Mouse (Mus musculus) naive thymus-derived CD4-positive, alpha-beta T cell, adult 2 months (primary cell): ENCODE measurements around the gene Cnga4.
"Not testable (repeated sequence)": the region's sequence is repeated elsewhere in the genome, so short reads cannot be mapped to it uniquely, and the experiment has no call there.

Experiments used
- DNase-seq: peaks from one replicate; pipeline ENCODE4 v3.0.0-alpha.2; 2011; ENCODE audit warnings: low read depth

Cnga4 gene

DNA sequence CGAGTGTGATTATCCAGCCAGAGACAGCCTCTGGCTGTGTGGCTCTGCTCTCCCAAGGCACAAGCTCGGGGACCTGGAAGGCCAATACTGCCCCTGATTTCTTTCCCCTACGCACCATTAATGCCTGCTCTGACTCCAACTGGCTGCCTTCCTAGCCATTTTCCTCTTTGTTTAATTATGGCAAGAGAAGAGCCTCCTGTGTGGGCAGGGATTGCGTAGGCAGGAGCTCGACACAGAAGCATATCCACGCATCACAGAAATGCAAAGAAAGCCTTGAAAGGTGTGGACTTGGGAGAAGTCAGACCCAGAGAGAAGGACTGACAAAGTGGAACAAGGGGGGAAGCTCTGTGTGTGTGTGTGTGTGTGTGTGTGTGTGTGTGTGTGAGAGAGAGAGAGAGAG, 10.0 kb downstream of the Cnga4 start:
- DNase-seq: no peak

GRCm38 (mm10) chr7:105416529-105416928, 12.2 kb downstream of the Cnga4 start:
- DNase-seq: no peak

DNA sequence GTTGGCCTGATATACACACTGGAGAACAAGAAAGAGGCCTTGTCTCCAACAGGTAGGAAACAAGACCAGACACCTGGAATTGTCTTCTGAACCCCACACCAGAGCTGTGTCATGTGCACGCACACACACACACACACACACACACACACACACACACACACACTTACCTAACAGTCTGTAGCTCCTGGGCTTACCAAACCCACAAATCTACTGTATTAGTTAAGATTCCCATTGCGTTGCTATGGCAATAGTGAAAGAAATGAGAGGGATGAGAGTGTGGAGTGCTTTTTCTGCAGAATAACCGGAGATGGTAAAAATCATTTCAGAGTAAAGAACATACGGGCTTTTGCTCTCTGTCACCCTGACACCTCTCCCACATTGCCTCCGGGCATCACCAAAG, 13.7 kb downstream of the Cnga4 start:
- no peak for DNase-seq

- no peak for DNase-seq
These were observed 16.5 kb downstream of the Cnga4 start for GRCm38 (mm10) chr7:105420903-105421302.

DNA sequence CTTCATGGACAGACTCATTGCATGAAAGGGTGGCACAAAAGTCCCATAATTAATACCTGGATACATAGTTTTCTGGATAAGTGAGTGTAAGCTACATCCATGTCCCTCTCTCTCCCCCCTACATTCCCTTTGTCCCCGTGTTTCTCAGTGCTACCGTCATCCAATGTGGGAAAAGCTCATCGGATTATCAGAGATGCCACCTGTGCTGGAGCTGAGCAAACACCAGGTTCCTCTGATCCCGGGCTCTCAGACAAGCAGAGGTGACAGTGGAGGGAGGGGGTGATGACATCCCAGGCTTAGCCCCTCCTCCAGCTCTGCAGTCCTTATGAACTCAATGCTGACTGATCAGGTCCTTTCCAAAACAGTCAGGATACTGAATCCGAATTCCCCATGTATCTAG, 20.0 kb downstream of the Cnga4 start:
- no peak for DNase-seq

DNA sequence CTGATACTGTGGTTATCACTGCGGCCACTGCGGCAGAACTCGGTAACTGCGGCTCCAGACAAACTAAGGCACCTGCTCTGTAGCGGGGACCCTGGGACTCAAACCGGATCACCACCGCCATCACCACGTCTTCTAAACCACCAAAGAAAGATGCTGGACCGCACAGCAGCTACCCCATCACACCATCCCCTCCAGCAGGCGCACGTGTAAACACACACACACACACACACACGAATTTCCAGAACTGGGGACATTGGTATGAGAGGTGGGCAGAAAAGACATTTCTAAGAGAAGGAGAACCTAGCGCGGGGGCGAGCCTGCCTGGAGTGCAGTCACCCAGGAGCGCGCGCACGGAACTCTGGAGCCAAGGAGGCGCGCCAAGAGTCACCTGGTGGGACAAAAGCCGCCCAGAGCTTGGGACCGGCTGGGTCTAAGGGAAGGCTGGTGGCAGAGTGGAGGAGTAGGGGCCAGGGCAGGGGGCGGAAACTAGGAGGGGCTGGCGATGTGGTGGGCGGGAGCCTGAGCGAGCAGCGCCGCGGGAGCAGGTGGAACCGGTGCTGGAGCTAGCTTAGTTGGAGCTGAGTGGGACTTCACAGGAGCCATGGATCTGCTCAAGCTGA, 21.2 kb downstream of the Cnga4 start, which contains the start of gene Cckbr:
Gene Cckbr, plus strand, starts transcription at position 308 of the 620 bp plus-strand sequence.
- DNase-seq: no peak

DNA sequence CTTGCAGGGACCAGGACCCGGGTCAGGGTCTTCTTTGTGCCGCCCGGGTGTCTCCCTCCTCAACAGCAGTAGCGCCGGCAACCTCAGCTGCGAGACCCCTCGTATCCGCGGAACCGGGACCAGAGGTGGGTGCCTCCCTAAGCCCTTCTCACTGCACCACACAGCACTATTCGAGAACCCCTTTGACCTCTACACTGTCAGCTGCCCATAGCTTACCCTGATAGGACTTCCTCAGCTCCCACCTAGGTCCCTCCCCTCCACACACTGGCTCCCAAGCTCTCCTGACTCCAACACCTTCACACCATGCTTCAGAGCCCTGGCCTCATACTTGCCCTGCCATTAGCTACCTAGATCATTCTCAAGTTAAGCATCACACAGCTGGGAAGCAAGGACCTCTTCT, 21.7 kb downstream of the Cnga4 start:
- DNase-seq: no peak

DNA sequence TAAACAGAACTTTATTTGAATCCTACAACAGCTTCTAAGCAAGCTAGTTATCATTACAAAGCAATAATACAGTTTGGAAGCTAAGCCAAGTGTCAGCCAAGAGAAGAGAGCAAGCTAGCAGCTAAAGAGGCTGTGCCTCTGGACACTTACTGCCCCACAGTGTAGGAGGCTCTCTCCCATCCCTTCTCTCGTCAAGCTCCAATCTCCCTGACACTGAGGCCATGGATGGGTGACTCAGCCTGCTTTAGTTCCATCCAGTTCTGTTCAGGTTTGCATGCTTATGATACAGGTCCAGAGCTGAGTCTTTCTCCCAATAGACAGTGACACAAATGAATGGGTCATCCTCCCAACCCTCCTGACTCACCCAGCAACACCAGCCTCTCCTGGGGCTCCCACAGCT, 27.7 kb downstream of the Cnga4 start:
- DNase-seq: no peak

DNA sequence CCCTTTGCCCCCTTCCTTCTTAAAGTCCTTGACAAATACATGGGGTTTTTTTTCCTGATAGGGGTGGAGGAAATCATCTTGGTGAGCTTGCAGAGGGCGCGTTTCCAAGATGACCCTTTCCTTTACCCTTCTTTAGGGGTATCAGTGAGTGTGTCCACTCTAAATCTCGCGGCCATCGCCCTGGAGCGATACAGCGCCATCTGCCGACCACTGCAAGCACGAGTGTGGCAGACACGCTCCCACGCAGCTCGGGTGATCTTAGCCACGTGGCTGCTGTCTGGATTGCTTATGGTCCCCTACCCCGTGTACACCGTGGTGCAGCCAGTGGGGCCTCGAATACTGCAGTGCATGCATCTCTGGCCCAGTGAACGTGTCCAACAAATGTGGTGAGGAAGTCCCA, 29.5 kb downstream of the Cnga4 start:
- no peak for DNase-seq

GRCm38 (mm10) chr7:105434798-105435197, 30.4 kb downstream of the Cnga4 start:
- no peak for DNase-seq

DNA sequence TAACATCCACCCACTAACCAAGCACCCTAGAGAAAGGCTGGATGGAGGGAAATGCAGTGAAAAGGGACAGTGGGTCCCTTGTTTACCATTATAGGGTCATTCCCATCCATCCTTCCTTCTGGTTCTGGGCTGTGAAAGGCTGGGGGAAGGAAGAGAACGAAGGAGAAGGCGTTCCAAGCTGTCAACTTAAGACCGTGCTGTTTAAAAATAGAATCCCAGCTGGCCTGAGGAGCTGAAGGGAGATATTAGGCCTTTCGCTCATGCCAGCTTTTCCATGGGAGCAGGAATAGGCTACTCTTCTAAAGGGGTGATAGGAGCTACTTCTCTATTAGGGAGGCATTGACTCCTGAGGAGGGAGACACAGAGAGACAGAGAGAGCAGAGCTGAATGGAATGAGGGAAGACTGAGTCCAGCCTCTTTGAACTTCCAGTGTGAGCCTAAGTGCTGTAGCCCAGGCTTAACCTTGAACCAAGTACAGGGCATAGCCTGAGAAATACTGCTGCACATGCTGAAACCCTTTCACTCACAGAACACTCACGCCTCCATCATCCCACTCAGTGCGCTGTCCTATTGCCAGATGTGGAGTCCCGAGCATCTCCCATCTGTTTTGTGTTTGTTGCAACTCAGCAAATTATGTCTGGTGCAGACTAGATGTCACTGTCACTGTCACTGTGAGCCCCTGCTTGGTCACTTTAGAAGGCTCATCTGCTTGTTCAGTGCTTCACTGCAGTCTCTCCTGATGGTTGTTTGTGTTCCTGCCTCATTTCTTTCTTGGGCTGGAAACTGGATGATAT, 33.8 kb downstream of the Cnga4 start:
- no peak for DNase-seq

DNA sequence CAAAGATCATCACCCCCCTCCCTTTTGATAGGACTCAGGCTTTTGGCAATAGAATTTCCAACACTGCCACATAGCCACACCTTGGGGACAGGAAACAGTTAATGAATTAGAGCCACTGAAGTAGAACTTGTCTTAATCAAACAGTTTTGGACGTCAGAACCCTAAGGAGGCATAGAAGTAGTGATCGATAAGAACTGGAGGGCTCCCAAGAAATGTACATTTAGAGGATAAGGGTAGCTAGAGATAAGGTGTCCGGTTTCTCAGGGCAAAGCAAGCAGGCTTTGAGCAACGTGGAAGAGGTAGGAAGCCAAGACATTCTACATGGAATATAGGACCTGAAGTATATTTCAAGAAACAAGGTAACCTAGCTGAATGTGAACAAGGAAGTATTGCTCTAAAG, 37.1 kb downstream of the Cnga4 start:
- no peak for DNase-seq

GRCm38 (mm10) chr7:105445076-105445475, 40.7 kb downstream of the Cnga4 start:
- no peak for DNase-seq

DNA sequence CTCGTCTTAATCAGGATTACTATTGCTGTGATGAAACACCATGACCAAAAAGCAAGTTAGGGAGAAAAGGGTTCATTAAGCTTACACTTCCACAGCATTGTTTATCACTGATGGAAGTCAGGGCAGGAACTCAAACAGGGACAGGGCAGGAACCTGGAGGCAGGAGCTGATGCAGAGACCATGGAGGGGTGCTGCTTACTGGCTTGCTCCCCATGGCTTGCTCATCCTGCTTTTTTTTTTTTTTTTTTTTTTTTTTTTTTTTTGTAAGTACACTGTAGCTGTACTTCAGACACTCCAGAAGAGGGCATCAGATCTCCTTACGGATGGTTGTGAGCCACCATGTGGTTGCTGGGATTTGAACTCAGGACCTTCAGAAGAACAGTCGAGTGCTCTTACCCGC, 49.0 kb downstream of the Cnga4 start:
- DNase-seq: not testable (repeated sequence)
